Comparison of ENCODE assay signal across 8 mouse cellular contexts in genomic region chr13:95249511-95250456, GRCm38 (mm10). TPM values are rescaled to one million over a fixed set of nuclear protein-coding genes. Genes with fewer than 3 reads are reported as not detected.
A peak's percentile ranks its signal among the peaks of the same experiment; 100 is the strongest.
DNase-seq lines count a peak whose midpoint lies in the region; ATAC-seq lines count a peak whose summit lies in the region.

TSS of gene Pde8b (minus strand) at chr13:95250336.

- H3K9me3 ChIP-seq in erythroblast, embryonic 14.5 days (ENCODE audit: control insufficient read depth, low read length), result no peaks in the 10 kb centered on the region
- no peaks in the 10 kb centered on the region for H3K9me3 ChIP-seq in hindbrain, embryonic 10.5 days
- H3K9me3 ChIP-seq in liver, embryonic 16.5 days (replicated peaks; ENCODE audit: control insufficient read depth, low read length), result no peaks in the 10 kb centered on the region

- 4% methylated on average over 37 of the region's 37 CpGs for whole genome bisulfite sequencing in hindbrain, embryonic 10.5 days
- WGBS in liver, embryonic 16.5 days (ENCODE audit: insufficient replicate concordance), result 7% methylated on average over 35 of the region's 37 CpGs

- no peaks in the 10 kb centered on the region for H3K4me1 ChIP-seq in erythroblast, embryonic 14.5 days (ENCODE audit: control insufficient read depth)
- peaks cover 9% of the 10 kb centered on the region for H3K4me1 ChIP-seq in hindbrain, embryonic 10.5 days (replicated peaks)
- H3K4me1 ChIP-seq in liver, embryonic 16.5 days (ENCODE audit: control insufficient read depth, low read depth, low read length), result no peaks in the 10 kb centered on the region

- H3K27me3 ChIP-seq in erythroblast, embryonic 14.5 days (ENCODE audit: control insufficient read depth), result peaks cover 14% of the 10 kb centered on the region
- peaks cover 40% of the 10 kb centered on the region for H3K27me3 ChIP-seq in hindbrain, embryonic 10.5 days (ENCODE audit: insufficient read depth, poor library complexity, severe bottlenecking)
- no peaks in the 10 kb centered on the region; the same call in 1 of the 2 replicates for H3K27me3 ChIP-seq in liver, embryonic 16.5 days (ENCODE audit: control insufficient read depth, insufficient read depth, low read depth, low read length)

- H3K36me3 ChIP-seq in erythroblast, embryonic 14.5 days (ENCODE audit: control insufficient read depth), result no peaks in the 10 kb centered on the region
- no peaks in the 10 kb centered on the region for H3K36me3 ChIP-seq in hindbrain, embryonic 10.5 days
- H3K36me3 ChIP-seq in liver, embryonic 16.5 days (ENCODE audit: control insufficient read depth, insufficient read depth), result no peaks in the 10 kb centered on the region

- DNase-seq in embryo, embryonic 9.5 days (ENCODE audit: extremely low spot score), result peak; percentile 35
- peak; percentile 40 for DNase-seq in hindbrain, embryonic 10.5 days (ENCODE audit: low spot score)
- peak; percentile 16 to 32 for DNase-seq in layer of hippocampus, adult 8-10 months (ENCODE audit: low spot score in 2 of 2)
- DNase-seq in retina, embryonic 14.5 days (ENCODE audit: low spot score), result peak; percentile 43
- no peak for DNase-seq in MN1 (ENCODE audit: low spot score)

- H3K4me2 ChIP-seq in liver, embryonic 16.5 days (ENCODE audit: low read depth, low read length), result peak within 1 kb of the TSS; percentile 38

- H3K4me3 ChIP-seq in erythroblast, embryonic 14.5 days (replicated peaks), result peak within 1 kb of the TSS; percentile 4
- peak within 1 kb of the TSS; percentile 56 for H3K4me3 ChIP-seq in hindbrain, embryonic 10.5 days
- H3K4me3 ChIP-seq in liver, embryonic 16.5 days (ENCODE audit: low read depth, low read length), result peak within 1 kb of the TSS; percentile 11; the same call in 1 of the 2 replicates

- no peak for ATAC-seq in erythroblast, adult 5-6 weeks (replicated peaks; ENCODE audit: low FRiP score, poor library complexity, severe bottlenecking)
- no peak for ATAC-seq in liver, embryonic 16.5 days (ENCODE audit: low read depth)

- no peak within 1 kb of the TSS for H3K9ac ChIP-seq in liver, embryonic 16.5 days (ENCODE audit: low read depth, low read length)

- H3K27ac ChIP-seq in hindbrain, embryonic 10.5 days, result no peak within 1 kb of the TSS
- H3K27ac ChIP-seq in liver, embryonic 16.5 days (ENCODE audit: low read length), result no peak within 1 kb of the TSS

RNA-seq across cellular contexts. Expression of gene Pde8b, which starts in this region (rescaled TPM):
- polyA plus RNA-seq in erythroblast, embryonic 14.5 days (2012), result 0.01 TPM in 1 of 2 replicates, not detected in the other
- total RNA-seq in erythroblast, adult 5-6 weeks (2015; ENCODE audit: low replicate concordance), result 1.5 TPM in 1 of 2 replicates, not detected in the other
- 0.26 TPM in 1 of 2 replicates, not detected in the other for total RNA-seq in erythroblast, adult 5-6 weeks (2017; ENCODE audit: low replicate concordance)
- polyA plus RNA-seq in hindbrain, embryonic 10.5 days (2016; fragmentation: Nextera tagmentation; extraction: Ambion mirVana), result 1.4 and 1.9 TPM in 2 replicates
- 100 to 1,000 TPM in 2 of 4 experiments, 10 to 100 TPM in 2; 90.4 to 105 (median 99.5) TPM for total RNA-seq in layer of hippocampus, adult 8-10 months (2022)
- polyA plus RNA-seq in liver, embryonic 16.5 days (2015; fragmentation: Nextera tagmentation; extraction: Ambion mirVana), result 0.40 and 0.69 TPM in 2 replicates

Comparison
In these comparisons a context has a peak if more than half of its experiments do, and no peak if none do; other contexts are left out.
1. RNA of gene Pde8b (total RNA-seq): 90.4 to 105 TPM in layer of hippocampus, adult 8-10 months; 0.26 to 1.5 TPM in erythroblast, adult 5-6 weeks; every median in the first group is over 10 times any median in the second.
2. H3K4me3 ChIP-seq: peak in every context shown above with its lines; median percentile 56 in hindbrain, embryonic 10.5 days; 11 in liver, embryonic 16.5 days; 4 in erythroblast, embryonic 14.5 days.